Mouse (Mus musculus): ENCODE measurements around the gene Borcs5. TPM values are rescaled to one million over a fixed set of nuclear protein-coding genes. Genes with fewer than 3 reads are reported as not detected.

Borcs5 gene
- total RNA-seq, 2 experiments from 2014 or later, result 19.0 to 21.3 TPM

- intact Hi-C loops (cut with DNase I), result no loop called here
These were observed 70.7 kb downstream of the Borcs5 start for GRCm38 (mm10) chr6:134710020-134710419.

GRCm38 (mm10) chr6:134713321-134713720, 74.0 kb downstream of the Borcs5 start:
- intact Hi-C loops (cut with DNase I), result no loop called here

More at GRCm38 (mm10) chr6:134710020-134710419, 70.7 kb downstream of the Borcs5 start:
- no peak for DNase-seq

GRCm38 (mm10) chr6:134713897-134714296, 74.6 kb downstream of the Borcs5 start:
- intact Hi-C loops (cut with DNase I), result no loop called here
- no peak for DNase-seq

More at GRCm38 (mm10) chr6:134713321-134713720, 74.0 kb downstream of the Borcs5 start:
- no peak for DNase-seq

- intact Hi-C loops (cut with DNase I), result no loop called here
- DNase-seq, result no peak
These were observed 76.9 kb downstream of the Borcs5 start for GRCm38 (mm10) chr6:134716168-134716587.

GRCm38 (mm10) chr6:134717886-134718667, 78.8 kb downstream of the Borcs5 start:
- no peak for DNase-seq
- intact Hi-C loops (cut with DNase I), result no loop called here

- DNase-seq, result no peak
- intact Hi-C loops (cut with DNase I), result no loop called here
These were observed 79.4 kb downstream of the Borcs5 start for GRCm38 (mm10) chr6:134718668-134719065.

- intact Hi-C loops (cut with DNase I), result no loop called here
- DNase-seq, result no peak
These were observed 79.8 kb downstream of the Borcs5 start for GRCm38 (mm10) chr6:134719156-134719555.

- intact Hi-C loops (cut with DNase I), result loop anchor here (10.0 kb wide), 1 partner anchor 75 kb away; the partner anchor contains the start of gene Dusp16
- DNase-seq, result no peak
These were observed 80.8 kb downstream of the Borcs5 start for GRCm38 (mm10) chr6:134720150-134720549.

- intact Hi-C loops (cut with DNase I), result loop anchor here (10.0 kb wide), 1 partner anchor 73 kb away; the partner anchor contains the start of gene Dusp16
These were observed 82.5 kb downstream of the Borcs5 start for GRCm38 (mm10) chr6:134721729-134722269.

GRCm38 (mm10) chr6:134722906-134723305, 83.6 kb downstream of the Borcs5 start:
- no peak for DNase-seq
- intact Hi-C loops (cut with DNase I), result loop anchor here (10.0 kb wide), 1 partner anchor 72 kb away; the partner anchor contains the start of gene Dusp16

More at GRCm38 (mm10) chr6:134721729-134722269, 82.5 kb downstream of the Borcs5 start:
- no peak for DNase-seq

GRCm38 (mm10) chr6:134723326-134723725, 84.0 kb downstream of the Borcs5 start:
- no peak for DNase-seq
- intact Hi-C loops (cut with DNase I), result loop anchor here (10.0 kb wide), 1 partner anchor 71 kb away; the partner anchor contains the start of gene Dusp16

- intact Hi-C loops (cut with DNase I), result loop anchor here (10.0 kb wide), 1 partner anchor 71 kb away; the partner anchor contains the start of gene Dusp16
- DNase-seq, result no peak
These were observed 84.7 kb downstream of the Borcs5 start for GRCm38 (mm10) chr6:134723833-134724553.

GRCm38 (mm10) chr6:134725406-134725805, 86.1 kb downstream of the Borcs5 start:
- no peak for DNase-seq
- intact Hi-C loops (cut with DNase I), result loop anchor here (10.0 kb wide), 1 partner anchor 69 kb away; the partner anchor contains the start of gene Dusp16

- intact Hi-C loops (cut with DNase I), result no loop called here
- DNase-seq, result no peak
These were observed 91.7 kb downstream of the Borcs5 start for GRCm38 (mm10) chr6:134730978-134731377.

GRCm38 (mm10) chr6:134732813-134733212, 93.5 kb downstream of the Borcs5 start:
- intact Hi-C loops (cut with DNase I), result no loop called here
- no peak for DNase-seq

GRCm38 (mm10) chr6:134733800-134734221, 94.5 kb downstream of the Borcs5 start:
- intact Hi-C loops (cut with DNase I), result no loop called here
- DNase-seq, result no peak

GRCm38 (mm10) chr6:134736853-134737252, 97.5 kb downstream of the Borcs5 start:
- no peak for DNase-seq
- intact Hi-C loops (cut with DNase I), result no loop called here

- intact Hi-C loops (cut with DNase I), result no loop called here
- no peak for DNase-seq
These were observed 104.3 kb downstream of the Borcs5 start for GRCm38 (mm10) chr6:134743568-134743967.

GRCm38 (mm10) chr6:134745876-134746275, 106.6 kb downstream of the Borcs5 start:
- intact Hi-C loops (cut with DNase I), result no loop called here
- DNase-seq, result no peak

- intact Hi-C loops (cut with DNase I), result no loop called here
- no peak for DNase-seq
These were observed 108.8 kb downstream of the Borcs5 start for GRCm38 (mm10) chr6:134748126-134748525.

GRCm38 (mm10) chr6:134751087-134751486, 111.8 kb downstream of the Borcs5 start:
- intact Hi-C loops (cut with DNase I), result no loop called here
- DNase-seq, result no peak

Measured in left cerebral cortex, postnatal 4 days (tissue).